Mouse (Mus musculus): ENCODE data around the gene Col27a1.
A peak's percentile ranks its signal among the peaks of the same experiment; 100 is the strongest.

The Col27a1 gene

GRCm38 (mm10) chr4:63262941-63263340 lies 49.1 kb downstream of the Col27a1 start:
- no peak for DNase-seq

GRCm38 (mm10) chr4:63266276-63266675 lies 52.5 kb downstream of the Col27a1 start:
- no peak for DNase-seq

- no peak for DNase-seq
These were observed 53.3 kb downstream of the Col27a1 start for GRCm38 (mm10) chr4:63267121-63267520.

GRCm38 (mm10) chr4:63267586-63267985 lies 53.8 kb downstream of the Col27a1 start:
- no peak for DNase-seq

GRCm38 (mm10) chr4:63268777-63269176 lies 55.0 kb downstream of the Col27a1 start:
- no peak for DNase-seq

- DNase-seq: no peak
These were observed 60.7 kb downstream of the Col27a1 start for GRCm38 (mm10) chr4:63274516-63274915.

- DNase-seq: peak; percentile 26 to 35
These were observed 61.4 kb downstream of the Col27a1 start for GRCm38 (mm10) chr4:63275251-63275650.

GRCm38 (mm10) chr4:63276571-63276970 lies 62.8 kb downstream of the Col27a1 start:
- no peak for DNase-seq

- peak; percentile 28 to 35 for DNase-seq
These were observed 65.0 kb downstream of the Col27a1 start for GRCm38 (mm10) chr4:63278821-63279220.

GRCm38 (mm10) chr4:63281694-63282093 lies 67.9 kb downstream of the Col27a1 start:
- DNase-seq: no peak

GRCm38 (mm10) chr4:63283319-63283718 lies 69.5 kb downstream of the Col27a1 start:
- no peak for DNase-seq

- no peak for DNase-seq
These were observed 72.2 kb downstream of the Col27a1 start for GRCm38 (mm10) chr4:63286034-63286433.

GRCm38 (mm10) chr4:63288497-63288896 lies 74.7 kb downstream of the Col27a1 start:
- no peak for DNase-seq

GRCm38 (mm10) chr4:63290081-63290480 lies 76.3 kb downstream of the Col27a1 start:
- DNase-seq: peak in 1 of 2 experiments; percentile 14

GRCm38 (mm10) chr4:63291075-63291474 lies 77.3 kb downstream of the Col27a1 start:
- peak; percentile 52 to 65 for DNase-seq

- DNase-seq: no peak
These were observed 77.9 kb downstream of the Col27a1 start for GRCm38 (mm10) chr4:63291658-63292057.

- DNase-seq: no peak
These were observed 81.8 kb downstream of the Col27a1 start for GRCm38 (mm10) chr4:63295641-63296040.

GRCm38 (mm10) chr4:63296263-63296662 lies 82.5 kb downstream of the Col27a1 start:
- no peak for DNase-seq

- DNase-seq: no peak
These were observed 83.1 kb downstream of the Col27a1 start for GRCm38 (mm10) chr4:63296876-63297275.

GRCm38 (mm10) chr4:63298191-63298590 lies 84.4 kb downstream of the Col27a1 start:
- no peak for DNase-seq

GRCm38 (mm10) chr4:63302641-63303040 lies 88.8 kb downstream of the Col27a1 start:
- DNase-seq: no peak

- peak; percentile 76 to 83 for DNase-seq
These were observed 93.6 kb downstream of the Col27a1 start for GRCm38 (mm10) chr4:63307175-63308062.

- no peak for DNase-seq
These were observed 94.5 kb downstream of the Col27a1 start for GRCm38 (mm10) chr4:63308316-63308715.

- DNase-seq: peak; percentile 28 to 47
These were observed 96.5 kb downstream of the Col27a1 start for GRCm38 (mm10) chr4:63310247-63310855.

Data from lung, adult 18-20 months (tissue).